Mouse (Mus musculus): ENCODE measurements around the gene Trim41. TPM values are rescaled to one million over a fixed set of nuclear protein-coding genes. Genes with fewer than 3 reads are reported as not detected.

The Trim41 gene
- polyA plus RNA-seq, 1 experiment from 2014 or later, result 6.4 TPM

DNA sequence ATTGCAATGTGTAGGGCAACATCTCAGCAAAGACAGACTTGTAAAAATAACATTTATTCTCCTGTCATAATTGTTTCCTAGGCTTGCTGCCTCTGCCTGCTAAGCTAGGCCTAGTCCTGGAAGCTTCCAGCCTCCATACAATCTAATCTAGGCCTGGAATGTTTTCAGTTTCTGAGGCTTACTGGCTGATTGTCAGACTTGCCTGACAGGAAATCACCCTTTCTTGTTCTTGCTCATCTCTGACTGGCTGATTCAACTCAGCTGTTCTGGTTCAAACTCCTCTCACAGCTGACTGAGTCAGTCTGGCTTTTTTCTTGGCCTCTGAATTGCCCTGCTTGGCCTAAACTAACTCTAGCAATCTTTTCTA, 3.1 kb upstream of the Trim41 start:
- Histone ChIP-seq H3K4me1 (replicated peaks; ENCODE audit: control insufficient read depth, insufficient read depth, low read length) (peaks cover 14% of the 10 kb centered on the region), H3K27me3 (ENCODE audit: control insufficient read depth, insufficient read depth, low read depth, low read length) (no peaks in the 10 kb centered on the region), H3K36me3 (ENCODE audit: control insufficient read depth, insufficient read depth, low read length) (0 out of 2 replicates have a peak, but pooled peaks cover 2% of the 10 kb centered on the region), H3K4me3 (ENCODE audit: low read length) (no peak overlapping the region), H3K27ac (ENCODE audit: low read length) (no peak overlapping the region), H3K4me2 (ENCODE audit: low read depth, low read length) (no peak overlapping the region), H3K9me3 (ENCODE audit: control insufficient read depth, low read length) (no peaks in the 10 kb centered on the region), H3K9ac (ENCODE audit: low read length) (no peak overlapping the region)
- no peak for ATAC-seq (ENCODE audit: low read depth)

DNA sequence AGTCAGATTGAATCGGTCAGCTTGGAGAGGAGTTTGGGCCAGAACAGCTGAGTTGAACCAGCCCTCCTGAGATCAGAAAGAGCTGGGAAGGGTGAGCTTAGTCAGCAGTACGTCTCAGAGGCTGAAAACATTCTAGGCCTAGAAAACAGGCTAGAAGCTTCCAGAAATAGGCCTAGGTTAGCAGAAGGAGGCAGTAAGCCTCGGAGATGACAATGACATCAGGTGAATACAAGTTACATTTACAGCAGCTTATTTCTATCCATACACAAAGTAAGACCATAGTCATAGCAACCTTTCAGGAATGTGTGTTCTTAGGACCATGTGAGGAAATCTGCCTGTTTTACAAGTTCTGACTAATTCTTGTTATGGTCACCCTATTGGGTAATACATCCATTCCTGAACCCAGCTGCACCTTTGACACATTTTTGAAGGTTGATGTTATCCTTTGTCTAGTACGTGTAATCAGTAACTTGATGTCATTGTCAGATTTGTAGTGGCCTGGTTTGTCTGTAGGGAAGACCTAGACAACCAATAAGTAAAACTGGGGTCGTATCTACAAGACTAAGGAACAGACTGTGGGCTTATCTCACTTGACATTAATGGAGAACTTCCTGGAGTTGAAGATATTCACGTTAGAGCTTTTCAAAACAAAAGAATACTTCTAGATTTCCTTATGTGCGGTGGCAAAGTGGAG, 2.6 kb upstream of the Trim41 start:
- no peak overlapping the region for H3K9ac ChIP-seq (ENCODE audit: low read length)
- no peaks in the 10 kb centered on the region for H3K27me3 ChIP-seq (ENCODE audit: control insufficient read depth, insufficient read depth, low read depth, low read length)
- H3K4me2 ChIP-seq (ENCODE audit: low read depth, low read length), result no peak overlapping the region
- 0 out of 2 replicates have a peak, but pooled peaks cover 4% of the 10 kb centered on the region for H3K36me3 ChIP-seq (ENCODE audit: control insufficient read depth, insufficient read depth, low read length)
- H3K9me3 ChIP-seq (ENCODE audit: control insufficient read depth, low read length), result no peaks in the 10 kb centered on the region
- no peak for ATAC-seq (ENCODE audit: low read depth)
- 61% methylated on average over 7 of the region's 7 CpGs for whole genome bisulfite sequencing
- H3K4me1 ChIP-seq (replicated peaks; ENCODE audit: control insufficient read depth, insufficient read depth, low read length), result peaks cover 18% of the 10 kb centered on the region
- no peak overlapping the region for H3K4me3 ChIP-seq (ENCODE audit: low read length)
- H3K27ac ChIP-seq (ENCODE audit: low read length), result no peak overlapping the region

DNA sequence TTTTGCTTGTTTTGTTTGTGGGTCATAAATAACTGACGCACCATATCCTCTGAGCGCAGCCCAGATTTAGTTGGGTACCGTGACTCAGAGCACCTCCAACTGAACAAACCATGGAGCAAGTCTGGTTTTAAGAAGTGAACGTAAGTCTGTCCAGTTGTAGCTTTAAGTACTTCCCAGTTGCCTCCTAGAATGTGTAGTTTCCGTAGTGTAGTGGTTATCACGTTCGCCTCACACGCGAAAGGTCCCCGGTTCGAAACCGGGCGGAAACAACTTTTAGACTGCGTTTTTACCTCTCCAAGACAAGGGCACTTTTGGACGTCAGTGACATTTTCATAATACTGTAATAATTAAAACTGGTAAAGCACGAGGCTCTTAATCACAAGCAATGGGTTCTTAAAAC, 1.2 kb upstream of the Trim41 start:
- Histone ChIP-seq H3K4me2 (ENCODE audit: low read depth, low read length) (peak overlapping the region; percentile 86), H3K36me3 (ENCODE audit: control insufficient read depth, insufficient read depth, low read length) (peaks cover 6% of the 10 kb centered on the region; the same call in 1 of the 2 replicates), H3K4me3 (ENCODE audit: low read length) (peak overlapping the region; percentile 86), H3K9ac (ENCODE audit: low read length) (peak overlapping the region; percentile 95), H3K4me1 (replicated peaks; ENCODE audit: control insufficient read depth, insufficient read depth, low read length) (peaks cover 20% of the 10 kb centered on the region), H3K27me3 (ENCODE audit: control insufficient read depth, insufficient read depth, low read depth, low read length) (no peaks in the 10 kb centered on the region), H3K27ac (ENCODE audit: low read length) (no peak overlapping the region), H3K9me3 (ENCODE audit: control insufficient read depth, low read length) (no peaks in the 10 kb centered on the region)
- under 1% methylated on average over 16 of the region's 16 CpGs for WGBS
- no peak for ATAC-seq (ENCODE audit: low read depth)

DNA sequence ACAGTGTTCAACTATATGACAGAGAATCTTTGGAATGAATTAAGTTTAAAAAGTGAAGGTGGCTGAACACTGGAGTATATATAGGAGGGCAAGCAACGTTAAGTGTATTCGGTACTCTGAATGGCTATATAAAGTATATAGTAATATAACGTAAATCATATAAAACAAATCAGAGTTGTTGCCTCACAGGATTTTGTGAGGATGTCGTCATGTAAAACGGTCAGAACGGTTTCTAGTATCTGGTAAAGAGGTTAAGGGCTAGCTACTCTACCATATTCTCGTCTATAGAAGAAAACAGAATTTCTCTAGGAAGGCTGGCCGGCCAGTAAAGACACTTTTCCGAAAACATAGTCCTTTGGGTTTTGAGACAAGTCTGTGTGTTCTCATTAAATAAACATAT, 641 bp upstream of the Trim41 start:
- 4% methylated on average over 9 of the region's 9 CpGs for WGBS
- H3K9ac ChIP-seq (ENCODE audit: low read length), result peak overlapping the region; percentile 95
- peak overlapping the region; percentile 97 for H3K27ac ChIP-seq (ENCODE audit: low read length)
- H3K36me3 ChIP-seq (ENCODE audit: control insufficient read depth, insufficient read depth, low read length), result peaks cover 6% of the 10 kb centered on the region; the same call in 1 of the 2 replicates
- H3K4me1 ChIP-seq (replicated peaks; ENCODE audit: control insufficient read depth, insufficient read depth, low read length), result peaks cover 20% of the 10 kb centered on the region
- H3K9me3 ChIP-seq (ENCODE audit: control insufficient read depth, low read length), result no peaks in the 10 kb centered on the region
- H3K4me3 ChIP-seq (ENCODE audit: low read length), result peak overlapping the region; percentile 86
- ATAC-seq (ENCODE audit: low read depth), result no peak
- H3K4me2 ChIP-seq (ENCODE audit: low read depth, low read length), result peak overlapping the region; percentile 86
- H3K27me3 ChIP-seq (ENCODE audit: control insufficient read depth, insufficient read depth, low read depth, low read length), result no peaks in the 10 kb centered on the region

DNA sequence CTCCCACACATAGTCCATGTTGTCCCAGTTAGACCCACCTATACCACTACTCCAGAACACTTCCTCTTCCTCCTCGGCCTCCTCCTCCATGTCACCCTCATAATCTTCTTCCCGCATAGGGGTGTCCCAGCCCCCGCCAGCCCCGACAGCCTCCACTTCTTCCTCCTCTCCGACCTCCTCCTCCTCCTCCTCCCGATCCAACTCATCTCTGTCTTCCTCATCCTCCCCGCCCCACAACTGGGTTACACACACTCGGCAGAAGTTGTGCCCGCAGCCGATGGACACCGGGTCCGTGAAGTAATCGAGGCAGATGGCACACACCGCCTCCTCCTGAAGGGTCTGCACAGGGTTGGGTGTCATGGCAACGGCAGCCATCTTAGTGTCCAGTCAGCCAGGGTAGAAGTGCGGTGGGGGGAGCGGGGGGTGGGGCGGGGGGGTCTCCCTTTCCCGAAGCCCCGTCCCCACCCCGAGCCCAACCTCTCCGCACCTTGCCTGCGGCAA, 822 bp downstream of the Trim41 start:
- peaks cover 17% of the 10 kb centered on the region for H3K36me3 ChIP-seq (ENCODE audit: control insufficient read depth, insufficient read depth, low read length)
- H3K9ac ChIP-seq (ENCODE audit: low read length), result peak overlapping the region; percentile 86
- no peaks in the 10 kb centered on the region for H3K27me3 ChIP-seq (ENCODE audit: control insufficient read depth, insufficient read depth, low read depth, low read length)
- H3K9me3 ChIP-seq (ENCODE audit: control insufficient read depth, low read length), result no peaks in the 10 kb centered on the region
- WGBS, result 3% methylated on average over 17 of the region's 23 CpGs
- H3K27ac ChIP-seq (ENCODE audit: low read length), result peak overlapping the region; percentile 97
- H3K4me3 ChIP-seq (ENCODE audit: low read length), result peak overlapping the region; percentile 86
- peak; percentile 30 for ATAC-seq (ENCODE audit: low read depth)
- H3K4me2 ChIP-seq (ENCODE audit: low read depth, low read length), result peak overlapping the region; percentile 86
- peaks cover 20% of the 10 kb centered on the region for H3K4me1 ChIP-seq (replicated peaks; ENCODE audit: control insufficient read depth, insufficient read depth, low read length)

DNA sequence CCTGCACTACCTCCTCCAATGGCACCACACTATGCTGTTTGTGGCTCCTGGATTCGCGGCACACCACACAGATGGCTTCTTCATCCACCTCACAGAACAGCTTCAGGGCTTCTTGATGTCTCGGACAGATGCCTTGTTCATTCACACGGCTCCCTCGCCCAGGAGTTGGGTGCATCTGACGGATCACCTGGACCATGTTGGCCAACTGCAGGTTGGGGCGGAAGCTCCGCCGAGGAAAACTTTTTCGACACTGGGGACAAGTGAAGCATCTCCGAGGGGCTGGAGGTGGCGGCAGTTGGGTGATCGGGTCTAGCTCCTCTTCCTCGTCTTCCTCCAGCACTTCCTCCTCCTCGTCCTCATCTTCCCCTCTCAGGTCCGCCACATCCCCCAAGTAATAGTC, 1.3 kb downstream of the Trim41 start:
- no peak overlapping the region for H3K27ac ChIP-seq (ENCODE audit: low read length)
- H3K4me2 ChIP-seq (ENCODE audit: low read depth, low read length), result peak overlapping the region; percentile 86
- H3K27me3 ChIP-seq (ENCODE audit: control insufficient read depth, insufficient read depth, low read depth, low read length), result no peaks in the 10 kb centered on the region
- peaks cover 20% of the 10 kb centered on the region for H3K4me1 ChIP-seq (replicated peaks; ENCODE audit: control insufficient read depth, insufficient read depth, low read length)
- H3K9ac ChIP-seq (ENCODE audit: low read length), result peak overlapping the region; percentile 86
- no peak for ATAC-seq (ENCODE audit: low read depth)
- 70% methylated on average over 16 of the region's 16 CpGs for WGBS
- no peaks in the 10 kb centered on the region for H3K9me3 ChIP-seq (ENCODE audit: control insufficient read depth, low read length)
- H3K36me3 ChIP-seq (ENCODE audit: control insufficient read depth, insufficient read depth, low read length), result peaks cover 19% of the 10 kb centered on the region
- peak overlapping the region; percentile 86 for H3K4me3 ChIP-seq (ENCODE audit: low read length)

DNA sequence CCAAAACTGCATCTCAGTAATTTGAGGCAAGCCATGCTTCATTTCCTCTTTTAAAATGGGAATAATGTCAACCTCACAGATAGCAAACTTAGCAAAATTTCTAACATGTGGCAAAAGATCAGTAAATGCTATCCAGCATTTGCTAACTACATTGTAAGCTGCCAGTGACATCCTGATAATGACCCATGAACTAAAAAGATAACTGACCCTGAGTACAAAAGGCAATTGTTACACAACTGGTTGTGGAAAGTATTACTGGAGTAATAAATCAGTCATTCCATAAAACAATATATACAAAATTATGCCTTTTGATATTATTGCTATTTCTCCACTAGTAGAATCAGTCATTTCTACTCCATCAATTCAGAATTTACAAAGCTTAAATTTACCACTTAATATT, 3.4 kb downstream of the Trim41 start:
- no peak overlapping the region for H3K9ac ChIP-seq (ENCODE audit: low read length)
- H3K36me3 ChIP-seq (ENCODE audit: control insufficient read depth, insufficient read depth, low read length), result peaks cover 32% of the 10 kb centered on the region
- H3K4me3 ChIP-seq (ENCODE audit: low read length), result no peak overlapping the region
- no peak overlapping the region for H3K4me2 ChIP-seq (ENCODE audit: low read depth, low read length)
- no peak for ATAC-seq (ENCODE audit: low read depth)
- peaks cover 20% of the 10 kb centered on the region for H3K4me1 ChIP-seq (replicated peaks; ENCODE audit: control insufficient read depth, insufficient read depth, low read length)
- H3K27me3 ChIP-seq (ENCODE audit: control insufficient read depth, insufficient read depth, low read depth, low read length), result no peaks in the 10 kb centered on the region
- no peaks in the 10 kb centered on the region for H3K9me3 ChIP-seq (ENCODE audit: control insufficient read depth, low read length)
- H3K27ac ChIP-seq (ENCODE audit: low read length), result no peak overlapping the region

DNA sequence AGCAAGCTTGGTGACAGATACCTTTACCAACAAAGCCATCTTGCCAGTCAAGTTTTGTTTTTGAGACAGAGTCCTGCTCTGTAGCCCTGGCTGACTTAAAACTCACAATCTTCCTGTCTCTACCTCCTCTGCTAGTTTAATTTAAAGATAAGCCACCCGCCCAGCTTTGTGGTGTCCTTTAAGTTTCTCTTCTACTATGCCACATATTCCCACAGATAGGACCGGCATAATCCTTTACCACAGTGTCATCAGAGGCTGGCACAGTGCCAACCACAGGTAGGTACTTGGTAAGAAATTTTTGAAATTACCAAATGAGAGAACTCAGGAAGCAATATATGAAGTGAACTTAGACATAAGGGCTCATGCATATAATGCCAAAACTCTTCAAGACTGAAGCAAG, 7.0 kb downstream of the Trim41 start:
- Histone ChIP-seq H3K27ac (ENCODE audit: low read length) (no peak overlapping the region), H3K36me3 (ENCODE audit: control insufficient read depth, insufficient read depth, low read length) (peaks cover 62% of the 10 kb centered on the region), H3K27me3 (ENCODE audit: control insufficient read depth, insufficient read depth, low read depth, low read length) (no peaks in the 10 kb centered on the region), H3K4me3 (ENCODE audit: low read length) (no peak overlapping the region), H3K9me3 (ENCODE audit: control insufficient read depth, low read length) (no peaks in the 10 kb centered on the region), H3K4me2 (ENCODE audit: low read depth, low read length) (no peak overlapping the region), H3K4me1 (replicated peaks; ENCODE audit: control insufficient read depth, insufficient read depth, low read length) (peaks cover 9% of the 10 kb centered on the region), H3K9ac (ENCODE audit: low read length) (no peak overlapping the region)
- ATAC-seq (ENCODE audit: low read depth), result no peak
- 75% methylated on average over 2 of the region's 2 CpGs for WGBS

DNA sequence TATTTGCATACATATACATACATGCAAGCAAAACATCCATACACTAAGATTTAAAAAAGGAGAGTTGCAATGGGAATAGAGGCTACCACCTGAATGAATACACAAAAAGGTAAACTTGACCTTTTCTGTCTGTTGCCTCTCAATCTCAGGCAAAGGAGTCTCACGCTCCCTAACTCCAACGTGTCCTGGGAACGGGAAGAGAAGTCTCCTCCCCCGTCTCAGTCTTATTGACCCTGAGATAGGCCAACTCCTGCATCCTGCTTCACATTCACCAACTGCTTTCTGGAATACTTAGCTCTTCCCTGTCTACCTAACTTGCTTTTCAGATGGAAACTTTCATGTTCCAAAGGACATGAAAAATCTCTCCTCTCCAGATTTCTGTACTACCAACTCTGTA, 7.7 kb downstream of the Trim41 start:
- no peak for ATAC-seq (ENCODE audit: low read depth)
- Histone ChIP-seq H3K9me3 (ENCODE audit: control insufficient read depth, low read length) (no peaks in the 10 kb centered on the region), H3K9ac (ENCODE audit: low read length) (no peak overlapping the region), H3K4me3 (ENCODE audit: low read length) (no peak overlapping the region), H3K27ac (ENCODE audit: low read length) (no peak overlapping the region), H3K4me1 (replicated peaks; ENCODE audit: control insufficient read depth, insufficient read depth, low read length) (peaks cover 3% of the 10 kb centered on the region; the same call in 1 of the 2 replicates), H3K36me3 (ENCODE audit: control insufficient read depth, insufficient read depth, low read length) (peaks cover 66% of the 10 kb centered on the region), H3K27me3 (ENCODE audit: control insufficient read depth, insufficient read depth, low read depth, low read length) (no peaks in the 10 kb centered on the region), H3K4me2 (ENCODE audit: low read depth, low read length) (no peak overlapping the region)
- 52% methylated on average over 4 of the region's 4 CpGs for WGBS
